22 mouse cellular contexts compared by ENCODE assay signal in genomic region chr2:52982502-52982901, GRCm38 (mm10).
DNase-seq lines count a peak whose midpoint lies in the region; ATAC-seq and TF ChIP-seq lines count a peak whose summit lies in the region.
"Had no signal": no experiment of that assay in that cellular context is flagged by ENCODE, and none has a peak within 500 bp of the region (broad histone marks: within the 10 kb centered on the region; RNA-seq: fewer than 3 reads in every experiment).

No protein-coding gene starts in this region.

- no peaks in the 10 kb centered on the region for H3K79me2 ChIP-seq in CH12.LX (replicated peaks; ENCODE audit: control insufficient read depth, extremely low read depth, insufficient read depth, poor library complexity, severe bottlenecking)

- peaks cover 0 to 10% of the 10 kb centered on the region in 2 experiments; a peak in 2 of 4 replicates for H3K4me1 ChIP-seq in CH12.LX (ENCODE audit: control insufficient read depth in 1 of 2, insufficient read depth in 2 of 2)
- 0 out of 4 replicates have a peak, but pooled peaks cover 2 to 3% of the 10 kb centered on the region in 2 experiments for H3K4me1 ChIP-seq in ES-E14 (ENCODE audit: control insufficient read depth in 2 of 2, insufficient read depth in 2 of 2, low read length in 2 of 2, poor library complexity in 1 of 2)
- H3K4me1 ChIP-seq in embryonic fibroblast, embryonic 13.5 days (ENCODE audit: control insufficient read depth, insufficient read depth, low read length): peaks cover 27% of the 10 kb centered on the region
- H3K4me1 ChIP-seq in intestine, embryonic 16.5 days (ENCODE audit: control insufficient read depth, insufficient read depth, low read length): peaks cover 25% of the 10 kb centered on the region

- H3K27ac ChIP-seq in CH12.LX (ENCODE audit: insufficient read depth, low read depth) (no peak overlapping the region), ES-E14 (ENCODE audit: insufficient read depth, low read depth, low read length, poor library complexity, severe bottlenecking) (no peak overlapping the region)
- H3K27ac ChIP-seq in embryonic fibroblast, embryonic 13.5 days (ENCODE audit: insufficient read depth, low read length): peak overlapping the region; percentile 57
- no peak overlapping the region for H3K27ac ChIP-seq in intestine, embryonic 16.5 days (ENCODE audit: low read length)

- H3K27me3 ChIP-seq in CH12.LX (replicated peaks): no peaks in the 10 kb centered on the region
- no peaks in the 10 kb centered on the region for H3K27me3 ChIP-seq in intestine, embryonic 16.5 days (replicated peaks; ENCODE audit: control insufficient read depth, insufficient read depth, low read length)
- H3K27me3 ChIP-seq: Patski had no signal

- in situ Hi-C loops in CH12.LX (cut with MboI; ENCODE audit: low pct_ligation_motif_present, low pct_unique_long_range_greater_than_20kb, low sequenced_read_pairs) (no loop called here), ES-E14 (cut with MboI; ENCODE audit: low sequenced_read_pairs in 2 of 2, unreplicated experiment in 2 of 2) (no loop called here)

- no peaks in the 10 kb centered on the region for H3K9me3 ChIP-seq in CH12.LX (replicated peaks; ENCODE audit: low read length)
- no peaks in the 10 kb centered on the region for H3K9me3 ChIP-seq in ES-E14 (ENCODE audit: control insufficient read depth, insufficient read depth, low read depth, low read length)
- H3K9me3 ChIP-seq in intestine, embryonic 16.5 days (ENCODE audit: control insufficient read depth, low read length): no peaks in the 10 kb centered on the region
- H3K9me3 ChIP-seq: G1E had no signal

- dilution Hi-C loops in CH12.LX (cut with MboI; ENCODE audit: extremely low pct_ligation_motif_present, extremely low pct_unique_long_range_greater_than_20kb, low sequenced_read_pairs): no loop called here

- TF ChIP-seq CTCF in CH12.LX (conservative IDR thresholded peaks at IDR 0.05 in 1 of 2, IDR thresholded peaks at IDR 0.05 in 1 of 2; ENCODE audit: low read depth in 2 of 2, low read length in 2 of 2): no peak
- TF ChIP-seq CTCF in embryonic fibroblast, embryonic 13.5 days (IDR thresholded peaks at IDR 0.05; ENCODE audit: borderline replicate concordance, insufficient read depth, low read length): no peak

- TF ChIP-seq RAD21 in CH12.LX (IDR thresholded peaks at IDR 0.05; ENCODE audit: low read depth, low read length): no peak

- no peak for ATAC-seq in intestine, embryonic 16.5 days
- ATAC-seq: activated CD4-positive, CD25-positive, alpha-beta regulatory T cell, adult 4 months; CD4-positive, CD25-positive, alpha-beta regulatory T cell, adult 4 months; Patski had no signal

- no peak for TF ChIP-seq EP300 in CH12.LX (IDR thresholded peaks at IDR 0.05; ENCODE audit: low read length)

- H3K36me3 ChIP-seq in CH12.LX (replicated peaks in 1 of 2; ENCODE audit: control insufficient read depth in 1 of 2, insufficient read depth in 1 of 2, low read length in 1 of 2) (no peaks in the 10 kb centered on the region), ES-E14 (ENCODE audit: control insufficient read depth, insufficient read depth, low read length, poor library complexity, severe bottlenecking) (no peaks in the 10 kb centered on the region)
- H3K36me3 ChIP-seq in intestine, embryonic 16.5 days (ENCODE audit: control insufficient read depth, insufficient read depth, low read length): no peaks in the 10 kb centered on the region
- H3K36me3 ChIP-seq: G1E had no signal

- no peak overlapping the region for H3K4me2 ChIP-seq in CH12.LX (ENCODE audit: insufficient read depth, low read depth, poor library complexity, severe bottlenecking)
- H3K4me2 ChIP-seq in intestine, embryonic 16.5 days (ENCODE audit: low read depth, low read length): no peak overlapping the region

- no peak for TF ChIP-seq POLR2A in CH12.LX (IDR thresholded peaks at IDR 0.05; ENCODE audit: low read depth, low read length)
- no peak for TF ChIP-seq POLR2A in embryonic fibroblast, embryonic 13.5 days (IDR thresholded peaks at IDR 0.05; ENCODE audit: low read depth, low read length)

- H3K4me3 ChIP-seq in CH12.LX (replicated peaks in 1 of 3; ENCODE audit: low read depth in 2 of 3, low read length in 2 of 3, poor library complexity in 1 of 3): no peak overlapping the region
- H3K4me3 ChIP-seq in ES-E14 (ENCODE audit: insufficient read depth in 1 of 2, low read depth in 1 of 2, low read length in 2 of 2, poor library complexity in 1 of 2, severe bottlenecking in 1 of 2): no peak overlapping the region
- H3K4me3 ChIP-seq in embryonic fibroblast, embryonic 13.5 days (ENCODE audit: insufficient read depth, low read length): no peak overlapping the region
- H3K4me3 ChIP-seq in intestine, embryonic 16.5 days (ENCODE audit: low read length): no peak overlapping the region

- WGBS in intestine, embryonic 16.5 days: 92% methylated on average over 3 of the region's 3 CpGs

- no peak for DNase-seq in CH12.LX (ENCODE audit: extremely low read depth)
- no peak for DNase-seq in ES-E14 (ENCODE audit: low read depth, low spot score)
- DNase-seq in right cerebral cortex, adult 2 months (ENCODE audit: low spot score in 2 of 2): no peak
- no peak for DNase-seq in cerebellum, postnatal 10 days
- DNase-seq: adrenal gland, adult 2 months; adrenal gland, adult 8-10 months; adrenal gland, postnatal 10 days; adrenal gland, postnatal 14 days; adrenal gland, postnatal 25 days; adrenal gland, postnatal 36 days; B cell, adult 2 months; cerebellum, adult 11 months; cerebellum, adult 11-12 months; cerebellum, adult 18-20 months; cerebellum, adult 2 months; cerebellum, adult 8-10 months had no signal

- no peak overlapping the region for H3K9ac ChIP-seq in CH12.LX (ENCODE audit: insufficient read depth, low read depth)
- no peak overlapping the region for H3K9ac ChIP-seq in ES-E14 (ENCODE audit: insufficient read depth, low read depth, low read length, poor library complexity, severe bottlenecking)
- H3K9ac ChIP-seq in intestine, embryonic 16.5 days (ENCODE audit: low read depth, low read length): no peak overlapping the region

TF ChIP-seq in CH12.LX, 34 proteins besides CTCF, POLR2A, EP300 and RAD21:
- TF ChIP-seq ZNF384 (IDR thresholded peaks at IDR 0.05; ENCODE audit: low read depth, low read length) (peak; percentile 59), NELFE (IDR thresholded peaks at IDR 0.05; ENCODE audit: low read depth, low read length) (no peak)

TF ChIP-seq in ES-E14, 5 proteins besides CTCF, POLR2A, EP300 and RAD21:
- TF ChIP-seq ZNF384 (IDR thresholded peaks at IDR 0.05; ENCODE audit: low read depth, low read length) (peak; percentile 80), HCFC1 (IDR thresholded peaks at IDR 0.05; ENCODE audit: borderline replicate concordance, insufficient read depth, low read length) (no peak)
